ENCODE assay signal across 1 mouse cellular context in genomic region chr2:157566260-157566952, GRCm38 (mm10).
TF ChIP-seq lines count a peak whose summit lies in the region.

No protein-coding gene starts in this region.

TF ChIP-seq in CH12.LX, 34 proteins besides CTCF, POLR2A, EP300 and RAD21 (continued from another document):
- TF ChIP-seq NELFE (IDR thresholded peaks at IDR 0.05; ENCODE audit: low read depth, low read length) (peak; percentile 96), MAZ (IDR thresholded peaks at IDR 0.05; ENCODE audit: low read depth, low read length) (no peak), KAT2A (IDR thresholded peaks at IDR 0.05; ENCODE audit: insufficient replicate concordance, low read length) (0 out of 2 replicates have a peak, but pooled peaks have one; percentile 60), USF2 (conservative IDR thresholded peaks at IDR 0.05; ENCODE audit: low read depth, low read length) (no peak), ETS1 (conservative IDR thresholded peaks at IDR 0.05; ENCODE audit: low read depth, low read length) (peak; percentile 47; the same call in 1 of the 2 replicates), IRF4 (IDR thresholded peaks at IDR 0.05; ENCODE audit: low read depth, low read length) (no peak), CHD1 (IDR thresholded peaks at IDR 0.05; ENCODE audit: low read depth, low read length) (no peak), MEF2A (IDR thresholded peaks at IDR 0.05; ENCODE audit: borderline replicate concordance, low read depth, low read length) (peak; percentile 63; the same call in 1 of the 2 replicates), UBTF (IDR thresholded peaks at IDR 0.05; ENCODE audit: low read depth, low read length) (0 out of 2 replicates have a peak, but pooled peaks have one; percentile 10), JUND (conservative IDR thresholded peaks at IDR 0.05; ENCODE audit: low read depth, low read length) (peak; percentile 33; the same call in 1 of the 2 replicates), MAFK (IDR thresholded peaks at IDR 0.05; ENCODE audit: insufficient replicate concordance, low read length) (0 out of 2 replicates have a peak, but pooled peaks have one; percentile 4), GABPA (IDR thresholded peaks at IDR 0.05; ENCODE audit: insufficient replicate concordance, low read depth, low read length) (no peak), SIN3A (IDR thresholded peaks at IDR 0.05; ENCODE audit: low read length) (peak; percentile 88), TBP (conservative IDR thresholded peaks at IDR 0.05; ENCODE audit: low read depth, low read length) (peak; percentile 86), POLR2AphosphoS2 (IDR thresholded peaks at IDR 0.05; ENCODE audit: low read depth, low read length) (peak; percentile 93; the same call in 1 of the 2 replicates)
